Mouse (Mus musculus) CH12.LX (cell line): ENCODE measurements around the gene Pdlim1.

ENCODE experiments used
- CTCF ChIP-seq, 2 experiments: IDR thresholded peaks in 1 of 2; conservative IDR thresholded peaks in 1 of 2; 2 replicates each; pipeline ENCODE4 v1.5.1; 2011 to 2012; ENCODE audit warnings: low read depth in 2 of 2, low read length in 2 of 2, improper control_type of control experiment in 1 of 2, inconsistent platforms in 1 of 2, mild to moderate bottlenecking in 1 of 2, moderate library complexity in 1 of 2
- E2F4 ChIP-seq: IDR thresholded peaks from 2 replicates; pipeline ENCODE4 v1.6.1; 2011; ENCODE audit warnings: low read depth, low read length, improper control_type of control experiment; ENCODE audit not compliant: insufficient replicate concordance
- EP300 ChIP-seq: IDR thresholded peaks from 2 replicates; pipeline ENCODE4 v1.6.1; 2011; ENCODE audit warnings: low read length, improper control_type of control experiment
- GABPA ChIP-seq: IDR thresholded peaks from 2 replicates; pipeline ENCODE4 v1.6.1; 2012; ENCODE audit warnings: low read depth, low read length, improper control_type of control experiment, inconsistent platforms; ENCODE audit not compliant: insufficient replicate concordance
- JUN ChIP-seq: IDR thresholded peaks from 2 replicates; pipeline ENCODE4 v1.6.1; 2011; ENCODE audit warnings: low read depth, mild to moderate bottlenecking, low read length, improper control_type of control experiment, moderate library complexity; ENCODE audit not compliant: insufficient read depth
- MAFK ChIP-seq: IDR thresholded peaks from 2 replicates; pipeline ENCODE4 v1.6.1; 2011; ENCODE audit warnings: low read length, improper control_type of control experiment; ENCODE audit not compliant: insufficient replicate concordance
- POLR2A ChIP-seq: IDR thresholded peaks from 2 replicates; pipeline ENCODE4 v1.6.1; 2011; ENCODE audit warnings: low read depth, mild to moderate bottlenecking, improper control_type of control experiment, low read length
- POLR2AphosphoS2 ChIP-seq: IDR thresholded peaks from 2 replicates; pipeline ENCODE4 v1.6.1; 2011; ENCODE audit warnings: low read depth, low read length, improper control_type of control experiment
- TBP ChIP-seq: conservative IDR thresholded peaks from 2 replicates; pipeline ENCODE4 v1.6.1; 2011; ENCODE audit warnings: low read depth, low read length, improper control_type of control experiment
- TCF12 ChIP-seq: IDR thresholded peaks from 2 replicates; pipeline ENCODE4 v1.6.1; 2014; ENCODE audit warnings: low read depth, mild to moderate bottlenecking, inconsistent platforms, low read length, improper control_type of control experiment
- USF1 ChIP-seq: IDR thresholded peaks from 2 replicates; pipeline ENCODE4 v1.6.1; 2014; ENCODE audit warnings: low read depth, mild to moderate bottlenecking, inconsistent platforms, low read length, improper control_type of control experiment

DNA sequence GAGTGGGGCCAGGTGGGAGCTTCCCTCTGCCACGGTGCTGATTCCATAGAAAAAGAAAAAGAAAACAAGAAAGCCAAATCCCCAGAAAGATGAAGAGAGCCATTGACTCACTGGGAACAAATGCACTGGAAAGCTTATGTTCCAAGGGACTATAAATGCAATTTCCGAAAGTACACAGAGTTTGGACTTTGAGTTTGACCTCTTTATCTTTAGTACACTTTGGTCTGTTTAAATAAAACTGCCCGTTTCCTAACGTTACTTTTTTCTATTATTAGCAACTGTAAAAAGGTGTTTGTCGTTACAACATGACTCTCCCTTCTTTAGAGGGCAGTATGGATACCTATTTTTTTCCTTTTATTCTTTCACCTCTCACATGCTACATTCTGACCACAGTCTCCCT, 84.5 kb downstream of the Pdlim1 start, which contains the start of gene Cyp2c70:
- TF ChIP-seq CTCF (conservative IDR thresholded peaks at IDR 0.05 in 1 of 2, IDR thresholded peaks at IDR 0.05 in 1 of 2; ENCODE audit: low read depth in 2 of 2, low read length in 2 of 2), result no peak
- no peak for TF ChIP-seq POLR2A
- TF ChIP-seq EP300, result no peak
- no peak for TF ChIP-seq POLR2AphosphoS2
- TF ChIP-seq MAFK, result no peak
- no peak for TF ChIP-seq USF1
- TF ChIP-seq GABPA, result no peak
- TF ChIP-seq TCF12, result no peak
- no peak for TF ChIP-seq TBP
- TF ChIP-seq E2F4, result no peak
- TF ChIP-seq JUN, result no peak
